Mouse (Mus musculus): ENCODE results near the gene Nceh1. TPM values are rescaled to one million over a fixed set of nuclear protein-coding genes. Genes with fewer than 3 reads are reported as not detected.

Nceh1 gene
- polyA plus RNA-seq, 1 experiment from 2014 or later, result 11.2 TPM

DNA sequence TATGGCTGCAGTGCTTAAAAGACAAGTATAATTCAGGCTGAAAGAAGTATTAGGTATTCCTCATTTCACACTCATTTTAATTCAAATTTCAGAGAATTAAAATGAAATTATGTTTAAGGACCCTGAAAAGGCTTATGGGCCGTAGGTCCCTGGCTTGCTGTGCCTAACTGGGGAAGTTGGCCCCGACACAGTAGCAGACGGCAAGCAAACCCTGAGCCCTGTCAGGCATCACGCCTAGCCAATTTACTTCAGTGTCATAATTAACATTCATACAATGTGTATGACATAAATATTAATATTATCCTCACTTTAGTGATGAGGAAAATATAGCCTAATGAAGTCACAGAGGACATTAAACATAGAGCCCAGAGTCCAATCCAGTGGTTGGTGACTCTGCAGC, 117.7 kb downstream of the Nceh1 start:
- WGBS, result 72% methylated on average over 4 of the region's 4 CpGs
- H3K36me3 ChIP-seq (replicated peaks), result no peaks in the 10 kb centered on the region
- H3K4me3 ChIP-seq, result no peak overlapping the region
- no peak overlapping the region for H3K4me2 ChIP-seq
- ATAC-seq (replicated peaks), result no peak
- no peak overlapping the region for H3K9ac ChIP-seq
- H3K27ac ChIP-seq, result no peak overlapping the region
- no peaks in the 10 kb centered on the region for H3K9me3 ChIP-seq
- no peaks in the 10 kb centered on the region for H3K4me1 ChIP-seq
- H3K27me3 ChIP-seq (replicated peaks), result no peaks in the 10 kb centered on the region

- Histone ChIP-seq H3K9ac (no peak overlapping the region), H3K4me1 (no peaks in the 10 kb centered on the region), H3K36me3 (replicated peaks) (no peaks in the 10 kb centered on the region), H3K27me3 (replicated peaks) (no peaks in the 10 kb centered on the region), H3K27ac (no peak overlapping the region), H3K4me3 (no peak overlapping the region), H3K4me2 (no peak overlapping the region), H3K9me3 (no peaks in the 10 kb centered on the region)
- WGBS, result 83% methylated on average over 9 of the region's 9 CpGs
- ATAC-seq (replicated peaks), result no peak
Measured at GRCm38 (mm10) chr3:27302339-27303022, 119.7 kb downstream of the Nceh1 start.

DNA sequence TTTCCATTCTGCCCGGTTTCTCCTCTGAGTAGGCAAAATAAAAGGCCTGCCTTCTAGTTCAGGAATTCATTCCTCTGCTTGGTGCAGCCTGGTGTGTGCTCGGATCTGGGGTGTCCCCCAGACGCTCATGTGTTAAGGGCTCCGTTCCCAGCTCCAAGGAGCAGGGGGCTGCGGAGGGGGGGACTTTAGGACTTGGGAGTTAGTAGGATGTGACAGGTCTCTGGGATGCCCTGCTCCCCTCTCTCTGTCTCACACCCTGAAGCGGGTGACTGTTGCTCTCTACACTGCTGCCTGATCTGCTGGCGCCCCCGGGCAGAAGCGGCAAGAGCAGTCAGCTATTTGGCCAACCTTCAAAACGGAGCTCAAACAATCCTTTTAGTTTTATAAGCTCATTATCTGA, 124.0 kb downstream of the Nceh1 start:
- Histone ChIP-seq H3K4me2 (no peak overlapping the region), H3K9me3 (no peaks in the 10 kb centered on the region), H3K36me3 (replicated peaks) (no peaks in the 10 kb centered on the region), H3K9ac (no peak overlapping the region), H3K4me1 (no peaks in the 10 kb centered on the region), H3K4me3 (no peak overlapping the region), H3K27ac (no peak overlapping the region), H3K27me3 (replicated peaks) (no peaks in the 10 kb centered on the region)
- ATAC-seq (replicated peaks), result no peak
- 85% methylated on average over 10 of the region's 10 CpGs for WGBS

- Histone ChIP-seq H3K4me3 (no peak overlapping the region), H3K4me1 (no peaks in the 10 kb centered on the region), H3K9ac (no peak overlapping the region), H3K27me3 (replicated peaks) (no peaks in the 10 kb centered on the region), H3K36me3 (replicated peaks) (no peaks in the 10 kb centered on the region), H3K9me3 (no peaks in the 10 kb centered on the region), H3K27ac (no peak overlapping the region), H3K4me2 (no peak overlapping the region)
- 96% methylated on average over 7 of the region's 7 CpGs for WGBS
- no peak for ATAC-seq (replicated peaks)
Measured at GRCm38 (mm10) chr3:27310973-27311372, 128.2 kb downstream of the Nceh1 start.

DNA sequence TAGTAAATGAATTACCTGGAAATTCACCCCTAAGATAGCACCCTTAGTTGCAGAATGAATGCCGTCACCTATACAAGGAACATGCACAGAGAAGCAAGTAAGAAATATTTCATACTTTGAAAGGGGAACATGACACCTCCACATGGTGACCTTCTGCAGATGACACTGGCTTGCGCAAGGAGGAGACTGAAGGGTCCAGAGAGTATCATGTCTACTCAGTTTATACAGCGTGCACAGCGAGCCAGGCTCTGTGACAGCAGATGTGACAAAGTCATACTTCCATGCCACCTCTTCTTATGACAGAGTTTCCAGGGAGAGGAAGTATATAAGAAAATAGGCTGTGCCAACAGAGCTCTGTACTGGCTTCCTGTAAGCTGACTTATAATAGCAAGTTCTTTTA, 128.7 kb downstream of the Nceh1 start:
- H3K36me3 ChIP-seq (replicated peaks), result no peaks in the 10 kb centered on the region

GRCm38 (mm10) chr3:27314506-27315164, 131.9 kb downstream of the Nceh1 start:
- Histone ChIP-seq H3K27ac (no peak overlapping the region), H3K36me3 (replicated peaks) (no peaks in the 10 kb centered on the region), H3K9ac (no peak overlapping the region), H3K9me3 (no peaks in the 10 kb centered on the region), H3K4me2 (no peak overlapping the region), H3K4me3 (no peak overlapping the region), H3K27me3 (replicated peaks) (no peaks in the 10 kb centered on the region), H3K4me1 (no peaks in the 10 kb centered on the region)
- ATAC-seq (replicated peaks), result no peak
- WGBS, result 79% methylated on average over 2 of the region's 2 CpGs

More for the DNA sequence above, 128.7 kb downstream of the Nceh1 start:
- H3K9me3 ChIP-seq, result no peaks in the 10 kb centered on the region
- no peak overlapping the region for H3K27ac ChIP-seq
- no peak for ATAC-seq (replicated peaks)
- no peak overlapping the region for H3K9ac ChIP-seq
- H3K4me2 ChIP-seq, result no peak overlapping the region
- H3K4me3 ChIP-seq, result no peak overlapping the region
- 88% methylated on average over 4 of the region's 4 CpGs for WGBS
- no peaks in the 10 kb centered on the region for H3K27me3 ChIP-seq (replicated peaks)
- H3K4me1 ChIP-seq, result no peaks in the 10 kb centered on the region

- no peak for ATAC-seq (replicated peaks)
- 69% methylated on average over 9 of the region's 9 CpGs for WGBS
- H3K36me3 ChIP-seq (replicated peaks), result no peaks in the 10 kb centered on the region
- no peak within 1 kb of the TSS for H3K4me3 ChIP-seq
- no peak within 1 kb of the TSS for H3K9ac ChIP-seq
- H3K4me1 ChIP-seq, result no peaks in the 10 kb centered on the region
- H3K9me3 ChIP-seq, result no peaks in the 10 kb centered on the region
- H3K4me2 ChIP-seq, result no peak within 1 kb of the TSS
- H3K27me3 ChIP-seq (replicated peaks), result no peaks in the 10 kb centered on the region
- no peak within 1 kb of the TSS for H3K27ac ChIP-seq
Measured at GRCm38 (mm10) chr3:27316559-27317287, 134.0 kb downstream of the Nceh1 start, which contains the start of gene Tnfsf10. TSS of gene Tnfsf10 (plus strand) at chr3:27317028.

DNA sequence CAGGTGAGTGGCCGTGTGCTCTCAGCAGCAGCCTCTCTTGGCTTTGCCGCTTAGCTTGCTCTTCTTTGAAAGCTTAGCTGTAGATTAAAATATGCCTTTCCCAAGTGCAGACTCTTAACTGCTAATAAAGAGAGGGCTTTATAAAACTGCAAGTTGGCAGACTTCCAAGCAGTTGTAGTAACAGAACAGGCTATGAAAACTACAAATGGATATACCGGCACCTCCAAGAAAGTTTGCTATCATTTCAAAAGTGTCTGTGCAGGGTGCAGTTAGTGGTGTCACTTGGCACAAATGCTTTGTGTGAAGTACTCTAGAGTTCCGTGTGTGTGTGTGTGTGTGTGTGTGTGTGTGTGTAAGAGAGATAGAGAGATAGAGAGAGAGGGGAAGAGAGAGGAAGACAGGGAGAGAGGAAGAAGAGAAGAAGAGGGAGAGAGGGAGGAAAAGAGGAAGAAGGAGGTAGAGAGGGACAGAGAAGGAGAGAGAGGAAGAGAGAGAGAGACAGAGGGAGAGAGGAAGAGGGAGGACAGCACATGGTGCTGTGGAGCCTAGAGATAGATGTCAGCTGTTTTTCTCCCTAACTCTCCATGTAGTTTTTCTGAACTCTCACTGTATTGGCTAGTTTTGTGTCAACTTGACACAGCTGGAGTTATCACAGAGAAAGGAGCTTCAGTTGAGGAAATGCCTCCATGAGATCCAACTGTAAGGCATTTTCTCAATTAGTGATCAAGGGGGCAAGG, 134.7 kb downstream of the Nceh1 start:
- H3K4me2 ChIP-seq, result no peak overlapping the region
- no peak for ATAC-seq (replicated peaks)
- no peaks in the 10 kb centered on the region for H3K4me1 ChIP-seq

DNA sequence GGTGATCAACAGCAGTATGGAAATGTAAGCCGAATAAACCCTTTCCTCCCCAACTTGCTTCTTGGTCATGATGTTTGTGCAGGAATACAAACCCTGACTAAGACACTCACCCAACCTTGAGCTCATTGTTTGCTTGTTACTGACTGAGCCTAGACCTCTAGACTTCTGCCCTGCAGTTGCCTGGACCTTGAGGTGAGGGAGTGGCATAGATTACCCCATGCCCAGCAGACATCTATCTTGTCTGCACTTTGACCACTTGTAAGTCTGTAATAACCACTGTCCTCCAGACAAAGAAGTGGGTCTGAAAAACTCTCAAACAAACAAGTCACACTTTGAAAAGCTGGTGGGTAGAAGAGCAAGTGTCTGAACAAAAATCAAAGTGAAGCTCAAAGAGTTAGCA, 136.9 kb downstream of the Nceh1 start:
- WGBS, result 91% methylated on average over 1 of the region's 1 CpGs
- H3K36me3 ChIP-seq (replicated peaks), result no peaks in the 10 kb centered on the region
- no peak overlapping the region for H3K4me2 ChIP-seq
- no peaks in the 10 kb centered on the region for H3K27me3 ChIP-seq (replicated peaks)
- ATAC-seq (replicated peaks), result no peak
- H3K27ac ChIP-seq, result no peak overlapping the region
- H3K9me3 ChIP-seq, result no peaks in the 10 kb centered on the region
- H3K4me1 ChIP-seq, result no peaks in the 10 kb centered on the region
- H3K4me3 ChIP-seq, result no peak overlapping the region
- H3K9ac ChIP-seq, result no peak overlapping the region

More for the DNA sequence above, 134.7 kb downstream of the Nceh1 start:
- no peaks in the 10 kb centered on the region for H3K36me3 ChIP-seq (replicated peaks)
- H3K9ac ChIP-seq, result no peak overlapping the region
- 64% methylated on average over 4 of the region's 4 CpGs for WGBS
- H3K4me3 ChIP-seq, result no peak overlapping the region
- no peaks in the 10 kb centered on the region for H3K27me3 ChIP-seq (replicated peaks)
- H3K27ac ChIP-seq, result no peak overlapping the region
- no peaks in the 10 kb centered on the region for H3K9me3 ChIP-seq

GRCm38 (mm10) chr3:27320613-27321495, 138.1 kb downstream of the Nceh1 start:
- ATAC-seq (replicated peaks), result no peak
- 81% methylated on average over 9 of the region's 9 CpGs for WGBS

DNA sequence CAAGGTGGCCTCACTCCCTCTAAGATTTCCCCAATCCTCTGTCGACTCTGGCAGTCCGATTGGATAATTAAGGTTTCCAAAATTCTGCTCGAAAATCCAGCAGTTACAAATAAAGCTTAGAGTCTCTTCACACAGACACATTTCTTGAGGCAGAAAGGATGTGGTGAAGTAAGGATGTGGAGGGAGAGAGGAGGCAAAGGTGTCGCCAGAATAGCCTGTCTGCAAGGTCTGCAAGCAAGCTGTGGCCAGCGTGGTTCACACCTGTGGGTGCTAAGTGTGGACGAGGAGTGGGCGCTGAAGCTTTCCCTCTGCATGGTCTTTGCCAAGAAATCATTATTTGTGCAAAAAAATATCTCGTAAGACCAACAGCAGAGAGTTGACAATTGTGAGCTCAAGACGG, 139.8 kb downstream of the Nceh1 start:
- no peaks in the 10 kb centered on the region for H3K36me3 ChIP-seq (replicated peaks)
- no peaks in the 10 kb centered on the region for H3K4me1 ChIP-seq
- ATAC-seq (replicated peaks), result no peak
- no peak overlapping the region for H3K4me2 ChIP-seq
- no peaks in the 10 kb centered on the region for H3K27me3 ChIP-seq (replicated peaks)
- H3K27ac ChIP-seq, result no peak overlapping the region
- H3K9ac ChIP-seq, result no peak overlapping the region
- no peaks in the 10 kb centered on the region for H3K9me3 ChIP-seq
- H3K4me3 ChIP-seq, result no peak overlapping the region
- 90% methylated on average over 9 of the region's 9 CpGs for WGBS

More at GRCm38 (mm10) chr3:27320613-27321495, 138.1 kb downstream of the Nceh1 start:
- no peak overlapping the region for H3K9ac ChIP-seq
- H3K27me3 ChIP-seq (replicated peaks), result no peaks in the 10 kb centered on the region
- no peaks in the 10 kb centered on the region for H3K4me1 ChIP-seq
- no peaks in the 10 kb centered on the region for H3K9me3 ChIP-seq
- H3K27ac ChIP-seq, result no peak overlapping the region
- no peak overlapping the region for H3K4me2 ChIP-seq
- no peaks in the 10 kb centered on the region for H3K36me3 ChIP-seq (replicated peaks)
- no peak overlapping the region for H3K4me3 ChIP-seq

Data from midbrain, embryonic 15.5 days (tissue).